Mouse (Mus musculus) spleen, adult 2 months (tissue): ENCODE measurements around the gene P2ry6. TPM values are rescaled to one million over a fixed set of nuclear protein-coding genes. Genes with fewer than 3 reads are reported as not detected.

Experiments
- DNase-seq, 2 experiments: peaks; one replicate each; pipeline versions ENCODE4 v3.0.0 to v3.0.0-alpha.2; 2012 to 2021; ENCODE audit warnings: low spot score in 2 of 2, low read depth in 1 of 2
- H3K27ac ChIP-seq: fragments of 200-500 bp; 2 replicates; pipeline ENCODE4 v1.5.1; 2012; ENCODE audit warnings: low read length, inconsistent platforms; ENCODE audit not compliant: insufficient read depth
- H3K27me3 ChIP-seq: fragments of 200-500 bp; 2 replicates; pipeline ENCODE4 v1.6.1; 2012; ENCODE audit warnings: mild to moderate bottlenecking, moderate library complexity, low read length, inconsistent platforms; ENCODE audit not compliant: control insufficient read depth, insufficient read depth
- H3K36me3 ChIP-seq: fragments of 200-500 bp; 2 replicates; pipeline ENCODE4 v1.6.1; 2012; ENCODE audit warnings: mild to moderate bottlenecking, low read length, inconsistent platforms; ENCODE audit not compliant: control insufficient read depth, insufficient read depth
- H3K4me1 ChIP-seq: fragments of 200-500 bp; 2 replicates; pipeline ENCODE4 v1.6.1; 2011; ENCODE audit warnings: inconsistent platforms; ENCODE audit not compliant: control insufficient read depth, insufficient read depth, insufficient read length
- H3K4me3 ChIP-seq: fragments of 200-500 bp; 2 replicates; pipeline ENCODE4 v1.5.1; 2011; ENCODE audit warnings: mild to moderate bottlenecking, inconsistent platforms; ENCODE audit not compliant: insufficient read depth, insufficient read length; ENCODE audit errors: extremely low read depth
- CTCF ChIP-seq: fragments of 200-500 bp; IDR thresholded peaks from 2 replicates; pipeline ENCODE4 v1.5.1; 2011; ENCODE audit warnings: mild to moderate bottlenecking, inconsistent platforms; ENCODE audit not compliant: insufficient read depth, insufficient read length, insufficient replicate concordance; ENCODE audit errors: extremely low read depth
- POLR2A ChIP-seq: fragments of 200-500 bp; IDR thresholded peaks from 2 replicates; pipeline ENCODE4 v1.6.1; 2011; ENCODE audit warnings: low read depth, low read length, inconsistent platforms
- WGBS: fragments of 180-500 bp; shearing (Covaris S2); methylation state at CpG from one replicate; pipeline ENCODE4 v1.1.7; 2018; 5-methylcytosine and 5-hydroxymethylcytosine counted together
- polyA plus RNA-seq: library from polyadenylated mRNA; depleted of rRNA; stranded (reverse); fragments of >200 nt; gene quantifications from 2 replicates; pipeline ENCODE4 v1.2.3, GENCODE M21; 2012

Gene P2ry6
- polyA plus RNA-seq, 1 experiment: 36.0 TPM

DNA sequence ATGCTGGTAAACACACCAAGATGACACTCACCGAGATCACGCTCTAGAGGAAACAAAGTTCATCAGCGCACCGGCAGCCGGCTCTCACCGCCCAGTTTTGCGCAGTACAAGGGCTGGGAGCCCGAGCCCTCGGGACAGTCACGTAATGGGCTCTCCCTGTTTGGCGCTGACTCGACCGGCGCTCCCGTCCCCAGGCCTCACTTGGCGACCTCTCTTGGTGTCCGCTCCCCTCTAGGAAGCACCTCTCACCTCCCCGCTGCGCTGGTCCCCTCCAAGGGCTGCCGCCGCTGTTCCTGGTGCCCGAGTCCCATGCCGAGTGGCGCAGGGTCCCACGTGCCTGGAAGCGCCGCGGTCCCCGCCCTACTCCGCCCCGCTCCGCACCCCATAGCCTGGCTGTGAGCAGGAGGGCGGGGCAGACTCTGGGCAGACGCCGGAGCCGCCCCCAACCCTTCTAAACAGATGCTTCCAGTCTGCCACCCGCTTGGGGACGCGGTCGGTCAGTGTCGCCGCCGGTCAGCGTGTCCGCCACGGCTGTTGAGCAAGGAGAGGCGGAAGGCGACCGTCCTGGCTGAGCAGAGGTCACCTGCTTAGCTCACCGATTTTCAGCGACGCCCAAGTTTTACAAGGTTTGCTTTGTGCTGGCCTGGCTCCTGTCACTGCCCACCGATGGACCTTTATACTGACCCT is 37.4 kb upstream of the P2ry6 start:
- Histone ChIP-seq H3K27me3 (peaks cover 4% of the 10 kb centered on the region), H3K36me3 (no peaks in the 10 kb centered on the region), H3K4me1 (peaks cover 8% of the 10 kb centered on the region), H3K4me3 (peak overlapping the region; percentile 57), H3K27ac (no peak overlapping the region)
- TF ChIP-seq POLR2A: no peak
- TF ChIP-seq CTCF: no peak
- DNase-seq: peak in 1 of 2 experiments; percentile 32
- 1% methylated on average over 53 of the region's 53 CpGs for WGBS

DNA sequence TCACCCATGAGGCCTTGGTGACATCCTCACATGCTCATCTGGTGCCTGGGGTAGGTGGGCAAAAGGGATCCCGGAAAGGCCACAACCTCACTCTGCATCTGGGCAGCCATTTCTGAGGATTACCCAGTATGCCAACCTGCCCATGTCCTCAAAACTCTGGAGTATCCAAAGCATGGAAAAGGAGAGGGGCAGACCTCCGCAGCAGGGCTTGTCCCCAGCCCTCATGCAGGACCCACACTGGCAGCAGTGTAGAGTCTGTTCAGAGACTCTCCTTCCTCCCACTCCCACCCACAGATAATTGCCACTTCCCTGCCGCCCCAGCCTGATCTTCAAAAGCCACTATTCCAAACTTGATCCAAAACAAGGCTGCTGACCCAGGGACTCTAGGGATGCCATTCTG is 36.3 kb upstream of the P2ry6 start:
- TF ChIP-seq POLR2A (no peak), CTCF (no peak)
- H3K4me3 ChIP-seq: no peak overlapping the region
- H3K36me3 ChIP-seq: no peaks in the 10 kb centered on the region
- 76% methylated on average over 3 of the region's 3 CpGs for WGBS
- DNase-seq: no peak
- H3K4me1 ChIP-seq: peaks cover 8% of the 10 kb centered on the region
- peaks cover 4% of the 10 kb centered on the region for H3K27me3 ChIP-seq
- no peak overlapping the region for H3K27ac ChIP-seq

DNA sequence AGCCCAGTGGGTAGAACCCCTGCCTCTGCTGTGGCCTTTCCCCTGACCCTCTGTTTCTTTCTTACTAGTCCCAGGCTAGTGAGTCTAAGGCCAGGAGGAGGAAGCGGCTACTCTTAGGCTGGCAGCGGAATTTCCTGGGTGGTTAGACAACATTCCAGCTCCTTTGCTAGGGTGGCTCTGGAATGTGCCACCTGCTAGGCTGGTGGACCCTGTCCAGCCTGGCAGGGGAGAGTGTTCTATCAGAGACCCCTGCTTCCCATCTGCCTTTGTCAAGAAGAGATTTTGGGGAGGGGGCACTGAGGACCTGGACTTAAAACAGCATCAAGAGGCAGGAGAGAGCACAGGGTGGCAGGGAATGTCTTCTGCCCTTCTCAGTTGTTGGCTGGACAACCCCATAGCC is 31.8 kb upstream of the P2ry6 start:
- WGBS: 93% methylated on average over 2 of the region's 2 CpGs
- DNase-seq: no peak

DNA sequence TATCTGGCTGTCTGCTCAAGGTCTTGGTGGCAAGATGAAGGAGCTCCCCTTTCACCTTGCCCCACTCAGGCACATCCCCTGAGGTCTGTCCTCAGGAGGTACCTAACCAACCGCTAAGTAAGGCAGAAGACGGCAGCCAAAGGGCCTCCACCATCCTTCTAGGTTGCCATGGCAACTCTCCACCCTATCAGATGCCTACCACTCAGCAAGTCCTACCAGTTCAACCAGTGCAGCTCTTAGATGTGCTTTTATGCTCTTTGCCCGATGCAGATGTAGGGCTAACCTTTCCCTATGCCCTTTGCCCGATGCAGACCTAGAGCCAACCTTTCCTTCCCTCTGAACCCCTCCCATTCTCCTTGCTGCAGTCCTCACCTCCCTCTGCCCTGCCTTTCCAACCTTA is 30.7 kb upstream of the P2ry6 start:
- Histone ChIP-seq H3K27ac (no peak overlapping the region), H3K4me1 (no peaks in the 10 kb centered on the region), H3K4me3 (no peak overlapping the region), H3K36me3 (no peaks in the 10 kb centered on the region), H3K27me3 (no peaks in the 10 kb centered on the region)
- DNase-seq: no peak
- no peak for TF ChIP-seq CTCF
- TF ChIP-seq POLR2A: no peak
- 79% methylated on average over 4 of the region's 4 CpGs for WGBS

More for the DNA sequence above, 31.8 kb upstream of the P2ry6 start:
- Histone ChIP-seq H3K27ac (no peak overlapping the region), H3K4me1 (no peaks in the 10 kb centered on the region), H3K36me3 (no peaks in the 10 kb centered on the region), H3K4me3 (no peak overlapping the region), H3K27me3 (no peaks in the 10 kb centered on the region)
- TF ChIP-seq POLR2A (no peak), CTCF (no peak)

DNA sequence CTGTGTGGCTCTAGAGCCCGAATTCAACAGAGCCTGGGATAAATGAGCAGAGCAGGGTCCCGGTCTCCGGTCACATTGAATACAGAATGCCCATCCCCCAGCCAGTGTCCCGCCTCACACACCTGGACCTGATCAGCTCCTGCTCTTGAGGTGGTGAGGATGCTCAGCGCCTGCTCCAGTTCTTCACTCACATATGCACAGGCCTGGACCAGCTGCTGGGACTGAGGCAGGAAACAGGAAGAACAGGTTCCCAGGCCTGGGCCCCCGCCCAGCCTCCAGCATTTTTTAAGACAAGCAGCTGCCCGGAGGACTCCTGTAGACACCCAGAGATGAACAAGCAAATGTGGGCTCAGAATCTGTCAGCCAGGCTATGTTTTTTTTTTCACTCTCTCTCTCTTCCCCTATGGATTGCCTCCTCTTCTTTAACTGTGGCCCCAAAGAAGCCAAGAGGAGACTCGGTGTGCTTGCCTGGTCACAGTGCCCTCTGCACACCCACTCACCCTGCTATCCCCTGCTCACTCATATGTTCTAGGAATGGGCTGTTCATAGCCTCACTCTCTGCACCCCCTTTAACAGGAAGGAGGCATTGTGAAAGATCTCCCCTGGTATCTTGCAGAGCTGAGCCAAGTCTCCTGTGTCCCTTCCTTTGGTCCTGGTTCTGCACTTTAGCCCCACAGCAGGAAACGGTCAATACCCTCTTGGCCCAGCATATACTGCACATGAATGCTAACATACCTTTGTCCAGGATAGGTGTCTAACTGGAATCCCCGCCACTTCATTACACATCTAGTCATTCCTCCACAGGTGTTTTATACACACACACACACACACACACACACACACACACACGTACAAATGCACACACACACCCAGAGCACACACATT is 29.2 kb upstream of the P2ry6 start:
- Histone ChIP-seq H3K4me3 (no peak overlapping the region), H3K27me3 (no peaks in the 10 kb centered on the region), H3K36me3 (no peaks in the 10 kb centered on the region), H3K4me1 (no peaks in the 10 kb centered on the region), H3K27ac (no peak overlapping the region)
- 81% methylated on average over 11 of the region's 11 CpGs for WGBS
- TF ChIP-seq POLR2A (no peak), CTCF (no peak)
- DNase-seq: no peak

DNA sequence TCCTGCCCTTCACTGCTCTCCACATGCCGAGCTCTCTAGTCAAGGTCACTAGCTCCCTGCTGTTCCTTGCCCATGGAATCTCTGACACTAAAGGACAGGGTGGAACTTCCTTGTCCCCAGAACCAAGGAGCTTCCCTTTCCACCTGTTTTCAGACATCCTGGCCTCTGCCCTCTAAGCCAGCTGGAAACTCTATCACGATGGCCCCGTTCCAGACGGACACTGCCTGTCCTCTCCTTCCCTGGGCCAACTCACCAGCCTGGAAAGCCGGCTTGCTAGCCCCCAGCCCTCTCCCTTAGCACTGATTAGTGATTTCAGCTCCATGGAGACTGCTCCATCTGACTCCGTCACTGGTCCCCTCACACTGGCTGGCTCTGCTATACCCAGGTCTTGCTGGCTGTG is 27.8 kb upstream of the P2ry6 start:
- WGBS: 93% methylated on average over 6 of the region's 6 CpGs
- Histone ChIP-seq H3K4me3 (no peak overlapping the region), H3K4me1 (no peaks in the 10 kb centered on the region), H3K27me3 (no peaks in the 10 kb centered on the region), H3K36me3 (no peaks in the 10 kb centered on the region), H3K27ac (no peak overlapping the region)
- DNase-seq: no peak
- TF ChIP-seq CTCF: no peak
- TF ChIP-seq POLR2A: no peak
